Mouse (Mus musculus): ENCODE results near the gene Trpm6. TPM values are rescaled to one million over a fixed set of nuclear protein-coding genes. Genes with fewer than 3 reads are reported as not detected.

Trpm6 gene
- total RNA-seq, 2 experiments from 2014 or later = 0.15 to 0.30 TPM

DNA sequence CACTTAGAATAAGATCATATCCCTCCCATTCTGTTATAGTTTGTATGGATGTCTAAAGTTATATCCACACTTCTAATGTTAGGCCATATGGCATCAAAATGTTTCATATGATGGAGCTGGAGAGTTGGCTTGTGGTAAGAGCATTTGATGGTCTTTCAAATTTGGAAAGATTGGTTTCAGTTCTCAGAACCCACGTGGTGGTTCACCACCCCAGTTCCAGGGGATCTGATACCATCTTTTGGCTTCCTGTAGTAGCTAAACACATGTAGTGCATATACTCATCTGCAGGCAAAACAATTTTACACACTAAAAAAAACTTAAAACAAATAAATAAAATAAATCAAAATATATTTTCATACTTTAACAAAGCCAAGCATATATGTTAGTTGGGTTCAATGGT is 21.3 kb downstream of the Trpm6 start:
- no peak for DNase-seq (ENCODE audit: low spot score in 2 of 2)

GRCm38 (mm10) chr19:18771561-18771960 is 21.8 kb downstream of the Trpm6 start:
- no peak for DNase-seq (ENCODE audit: low spot score in 2 of 2)

DNA sequence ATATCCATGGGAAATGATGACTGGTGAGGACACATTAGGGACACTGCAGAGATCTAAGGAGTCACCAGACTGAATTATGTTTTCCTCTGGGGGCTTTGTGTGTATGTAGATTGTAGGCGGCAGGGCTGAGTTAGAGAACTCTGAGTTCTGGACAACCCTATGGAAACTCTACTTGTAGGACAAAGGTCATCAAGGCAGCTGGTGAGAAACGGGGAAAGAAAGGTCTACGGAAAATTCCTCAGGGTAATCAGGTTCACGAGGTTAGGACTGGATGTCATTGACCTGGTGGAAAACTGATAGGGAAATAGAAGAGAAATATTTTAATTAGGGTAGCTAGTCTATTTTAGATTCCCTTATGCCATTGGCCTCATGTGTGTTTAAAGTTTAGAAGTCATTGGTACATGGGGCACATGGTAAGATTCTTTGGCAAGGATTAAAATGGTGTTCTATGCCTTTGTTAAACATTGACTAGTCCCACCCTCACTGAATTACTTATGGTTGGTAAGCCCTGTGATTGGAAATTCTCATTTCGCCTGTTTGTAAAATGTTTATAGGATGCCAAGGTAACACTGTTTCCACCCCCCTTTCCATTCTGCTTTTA is 23.2 kb downstream of the Trpm6 start:
- DNase-seq (ENCODE audit: low spot score in 2 of 2) = no peak

DNA sequence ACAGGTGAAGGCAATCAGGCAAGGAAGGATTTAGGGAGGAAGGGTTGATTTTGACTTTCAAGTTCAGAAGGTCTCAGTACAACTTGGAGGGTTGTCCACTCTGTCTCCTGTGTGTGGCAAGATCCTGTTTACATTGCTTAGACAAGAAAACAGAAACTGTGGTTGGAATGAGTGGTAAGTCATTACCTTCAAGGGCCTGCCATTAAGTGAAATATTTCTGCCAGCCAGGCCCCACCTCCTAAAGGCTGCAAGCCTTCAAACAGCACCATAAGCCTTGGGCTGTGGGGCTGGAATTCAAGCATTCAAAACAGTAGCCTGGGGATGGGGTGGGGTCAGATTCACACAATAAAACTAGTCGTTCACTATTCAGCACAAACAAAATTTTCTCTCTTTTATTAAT is 24.3 kb downstream of the Trpm6 start:
- DNase-seq (ENCODE audit: low spot score in 2 of 2) = no peak

GRCm38 (mm10) chr19:18799646-18800045 is 49.9 kb downstream of the Trpm6 start:
- no peak for DNase-seq (ENCODE audit: low spot score in 2 of 2)

DNA sequence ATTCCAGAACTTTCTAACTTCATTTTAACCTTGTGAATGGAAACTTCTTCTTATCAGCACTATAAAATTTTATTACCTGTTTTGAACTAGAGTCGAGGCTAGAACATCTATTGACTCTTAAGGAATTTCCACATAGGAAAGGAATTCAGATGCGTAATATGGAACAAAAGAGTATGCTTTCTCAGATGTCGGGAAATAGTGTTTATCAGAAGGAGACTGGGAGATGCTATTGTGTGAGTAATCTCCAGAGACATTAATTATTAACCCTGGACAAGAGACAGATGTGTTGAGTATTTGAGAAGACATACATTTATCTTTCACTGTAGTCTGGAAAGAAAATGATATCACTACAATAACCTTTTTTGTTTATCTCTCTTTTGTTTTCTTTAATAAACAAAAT is 61.5 kb downstream of the Trpm6 start:
- DNase-seq (ENCODE audit: low spot score in 2 of 2) = no peak

DNA sequence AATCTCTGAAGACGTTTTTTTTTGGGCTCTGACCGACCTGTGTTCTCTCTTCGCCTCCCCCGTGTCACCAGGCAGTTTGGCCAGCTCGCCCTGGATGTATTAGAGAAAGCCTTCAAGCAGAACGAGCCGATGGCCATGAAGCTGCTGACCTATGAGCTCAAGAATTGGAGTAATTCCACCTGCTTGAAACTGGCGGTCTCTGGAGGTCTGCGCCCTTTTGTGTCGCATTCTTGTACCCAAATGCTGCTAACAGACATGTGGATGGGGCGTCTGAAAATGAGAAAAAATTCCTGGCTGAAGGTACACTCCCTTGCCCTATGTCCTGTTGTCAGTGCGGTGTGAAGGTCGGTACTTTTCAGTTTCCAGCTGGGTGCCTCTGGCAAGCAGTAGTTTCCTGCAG is 65.4 kb downstream of the Trpm6 start:
- no peak for DNase-seq (ENCODE audit: low spot score in 2 of 2)

DNA sequence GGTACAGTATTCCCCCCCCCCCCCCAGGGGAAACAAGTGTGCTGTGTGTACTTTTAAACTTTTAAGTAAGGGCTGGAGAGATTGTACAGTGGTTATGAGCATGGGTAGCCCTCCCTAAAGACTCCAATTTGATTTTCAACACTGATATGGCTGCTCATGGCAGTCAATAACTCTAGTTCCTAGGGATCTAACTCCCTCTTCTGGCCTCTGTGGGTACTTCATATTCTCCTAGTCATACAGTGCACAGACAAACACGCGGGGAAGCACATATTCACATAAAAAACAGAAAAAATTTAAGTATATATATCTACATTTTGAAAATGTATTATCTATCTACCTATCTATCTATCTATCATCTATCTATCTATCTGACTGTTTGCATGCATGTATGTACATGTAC is 67.6 kb downstream of the Trpm6 start:
- no peak for DNase-seq (ENCODE audit: low spot score in 2 of 2)

- DNase-seq (ENCODE audit: low spot score in 2 of 2) = no peak
Measured at GRCm38 (mm10) chr19:18828601-18829000, 78.8 kb downstream of the Trpm6 start.

DNA sequence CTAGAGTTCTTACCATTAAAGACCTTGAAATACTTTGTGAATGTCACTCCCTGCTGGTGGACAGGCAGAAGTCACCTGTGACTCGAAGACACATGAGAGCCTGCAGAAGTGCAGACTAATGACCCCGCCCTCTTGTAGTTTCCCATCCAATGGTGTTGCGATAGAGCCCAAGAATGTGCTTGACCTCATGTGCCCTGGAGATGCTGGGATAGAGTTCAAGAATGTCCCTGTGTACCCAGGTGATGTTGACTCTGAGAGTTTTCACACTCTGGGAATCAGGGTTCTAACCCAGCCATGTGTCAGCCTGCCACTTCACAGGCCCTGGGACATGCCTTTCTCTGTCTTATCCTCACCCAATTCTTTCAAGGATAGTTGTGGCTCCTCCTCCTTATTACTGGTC is 81.4 kb downstream of the Trpm6 start:
- no peak for DNase-seq (ENCODE audit: low spot score in 2 of 2)

GRCm38 (mm10) chr19:18834971-18835370 is 85.2 kb downstream of the Trpm6 start:
- DNase-seq (ENCODE audit: low spot score in 2 of 2) = peak; percentile 25 to 71

DNA sequence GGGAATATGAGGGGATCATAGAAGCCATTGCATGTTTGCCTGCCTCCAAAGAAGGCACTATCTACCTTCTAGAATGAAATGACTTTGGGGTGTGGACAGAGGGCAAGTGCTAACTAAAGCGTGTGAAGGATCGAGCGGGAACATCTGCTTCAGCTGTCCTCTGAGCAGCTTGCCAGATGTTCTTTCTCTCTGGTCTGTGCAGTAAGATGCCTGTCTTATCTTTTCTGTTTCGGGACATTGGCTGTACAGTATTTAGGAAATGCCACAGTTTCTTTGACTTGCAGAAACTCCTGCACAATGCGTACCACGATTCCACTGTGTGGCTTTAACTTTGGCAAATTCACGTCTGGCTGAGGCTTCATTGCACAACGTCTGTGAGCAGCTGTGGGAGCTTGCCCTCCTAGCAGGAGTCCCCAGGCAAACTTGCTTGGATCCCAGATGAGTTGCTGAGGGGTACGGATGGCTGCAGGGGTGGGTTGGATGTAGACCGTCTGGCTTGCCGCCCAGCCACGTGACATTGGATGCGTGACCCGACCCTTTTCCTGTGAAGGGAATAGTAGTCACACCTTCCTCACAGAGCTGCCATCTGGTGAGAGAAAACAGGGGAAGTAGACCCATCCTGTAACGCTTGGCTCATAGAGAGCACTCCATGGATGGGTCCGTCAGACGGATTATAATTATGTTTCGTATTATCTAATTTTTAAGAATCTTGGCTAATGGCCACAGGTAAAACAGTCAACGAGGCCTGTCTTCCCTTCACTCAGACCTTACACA is 92.2 kb downstream of the Trpm6 start:
- no peak for DNase-seq (ENCODE audit: low spot score in 2 of 2)

- DNase-seq (ENCODE audit: low spot score in 2 of 2) = no peak
Measured at GRCm38 (mm10) chr19:18842626-18843025, 92.8 kb downstream of the Trpm6 start.

DNA sequence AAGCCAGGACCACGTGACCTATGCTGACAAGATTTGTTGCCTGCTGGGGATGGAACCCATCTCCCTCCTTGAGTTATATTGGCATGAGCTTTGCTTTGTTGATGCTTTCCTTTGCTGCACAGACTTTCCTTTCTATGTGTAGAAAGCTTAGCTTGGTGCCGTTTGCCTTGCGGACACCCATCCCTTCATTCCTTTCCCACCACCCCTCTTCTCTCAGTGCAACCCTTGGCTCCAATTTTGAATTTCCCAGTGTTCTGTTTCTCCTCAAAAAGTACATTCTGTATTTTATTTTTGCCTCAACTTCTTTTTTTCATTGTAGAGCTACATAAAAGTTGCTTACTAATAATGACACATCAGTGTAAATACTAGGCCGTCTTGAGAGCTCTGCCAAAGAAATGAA is 96.6 kb downstream of the Trpm6 start:
- DNase-seq (ENCODE audit: low spot score in 2 of 2) = no peak

DNA sequence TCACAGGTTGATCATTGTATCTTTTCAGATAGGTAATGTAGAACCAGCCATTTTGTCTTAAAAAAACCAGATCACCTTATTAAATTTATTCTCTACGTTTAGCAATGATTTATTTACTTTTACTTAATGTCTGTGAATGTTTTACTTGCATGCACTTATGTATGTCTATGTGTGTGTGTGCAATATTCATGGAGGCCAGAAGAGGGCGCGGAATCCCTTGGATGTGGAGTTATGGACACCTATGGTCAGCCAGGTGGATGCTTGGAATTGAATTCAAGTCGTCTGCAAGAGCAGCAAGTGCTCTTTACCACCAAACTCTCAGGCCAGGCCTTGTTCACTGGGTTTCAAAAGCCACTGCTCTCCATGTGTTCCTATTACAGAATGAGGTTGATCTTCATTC is 118.5 kb downstream of the Trpm6 start:
- no peak for DNase-seq (ENCODE audit: low spot score in 2 of 2)

DNA sequence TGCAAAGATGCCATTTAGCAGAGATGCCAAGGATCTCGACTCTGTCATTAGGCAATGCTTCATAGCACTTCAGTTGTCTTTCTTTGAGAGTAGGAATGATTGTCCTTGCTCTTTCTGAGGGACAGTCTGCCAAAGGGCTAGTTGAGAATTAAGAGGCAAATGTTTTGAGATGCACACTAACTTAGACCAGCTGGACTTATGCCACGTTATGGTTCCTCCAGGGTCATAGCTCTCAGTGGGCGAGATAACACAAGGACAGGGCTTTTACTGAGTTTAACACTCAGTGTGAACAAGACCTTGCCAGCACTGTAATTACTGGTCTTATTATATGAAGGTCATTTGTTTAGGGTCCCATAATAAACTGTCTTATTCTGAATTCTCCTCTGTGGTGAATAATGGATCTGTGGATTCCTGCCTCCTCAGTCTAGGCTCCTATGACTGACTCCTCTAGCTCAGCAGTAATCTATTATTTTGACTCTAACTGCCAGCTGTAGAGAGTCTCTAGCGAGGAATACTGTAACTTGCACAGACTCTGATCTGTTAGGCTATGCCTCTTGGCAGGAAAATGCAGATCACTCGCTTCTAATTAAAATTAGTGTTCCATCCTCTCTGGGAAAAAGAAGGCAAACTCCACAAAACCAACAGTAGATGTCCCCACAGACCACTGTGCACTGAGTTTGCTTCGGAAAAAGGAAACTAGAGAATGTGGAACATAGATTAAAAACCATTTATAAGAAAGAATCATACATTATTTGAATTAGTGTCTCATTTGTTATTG is 123.2 kb downstream of the Trpm6 start:
- DNase-seq (ENCODE audit: low spot score in 2 of 2) = peak; percentile 13 to 61

- no peak for DNase-seq (ENCODE audit: low spot score in 2 of 2)
Measured at GRCm38 (mm10) chr19:18873709-18874644, 124.2 kb downstream of the Trpm6 start.

- DNase-seq (ENCODE audit: low spot score in 2 of 2) = no peak
Measured at GRCm38 (mm10) chr19:18879264-18879663, 129.5 kb downstream of the Trpm6 start.

GRCm38 (mm10) chr19:18881162-18881561 is 131.4 kb downstream of the Trpm6 start:
- DNase-seq (ENCODE audit: low spot score in 2 of 2) = no peak

- no peak for DNase-seq (ENCODE audit: low spot score in 2 of 2)
Measured at GRCm38 (mm10) chr19:18887646-18888407, 138.0 kb downstream of the Trpm6 start.

Measured in layer of hippocampus, adult 18-20 months (tissue).